Mouse (Mus musculus) MEL (cell line): ENCODE data around the gene Esr1. TPM values are rescaled to one million over a fixed set of nuclear protein-coding genes. Genes with fewer than 3 reads are reported as not detected.

Experiments used
- DNase-seq: peaks from one replicate; pipeline ENCODE4 v3.0.0; 2011; ENCODE audit warnings: low read depth, low spot score
- H3K27ac ChIP-seq: 2 replicates; pipeline ENCODE4 v1.5.1; 2012; ENCODE audit warnings: low read depth, mild to moderate bottlenecking, control low read depth, low read length, moderate library complexity; ENCODE audit not compliant: control insufficient read depth
- H3K27me3 ChIP-seq, 2 experiments: fragments of 150-350 bp in 1 of 2; sonication (generic) in 1 of 2; 2 replicates each; pipeline ENCODE4 v1.6.1; 2012; ENCODE audit warnings: low read length in 2 of 2, mild to moderate bottlenecking in 2 of 2, improper control_type of control experiment in 1 of 2, moderate library complexity in 1 of 2; ENCODE audit not compliant: insufficient read depth in 2 of 2, control insufficient read depth in 1 of 2
- H3K36me3 ChIP-seq, 2 experiments: 2 replicates each; pipeline ENCODE4 v1.6.1; 2012 to 2014; ENCODE audit warnings: low read length in 2 of 2, improper control_type of control experiment in 1 of 2, inconsistent platforms in 1 of 2, mild to moderate bottlenecking in 1 of 2; ENCODE audit not compliant: insufficient read depth in 2 of 2, control insufficient read depth in 1 of 2
- H3K4me1 ChIP-seq, 2 experiments: fragments of 150-350 bp in 1 of 2; sonication (generic) in 1 of 2; 2 replicates each; pipeline ENCODE4 v1.6.1; 2012; ENCODE audit warnings: low read length in 2 of 2, improper control_type of control experiment in 1 of 2, mild to moderate bottlenecking in 1 of 2; ENCODE audit not compliant: insufficient read depth in 2 of 2, control insufficient read depth in 1 of 2
- H3K4me3 ChIP-seq, 2 experiments: fragments of 150-350 bp in 1 of 2; sonication (generic) in 1 of 2; 2 replicates each; pipeline ENCODE4 v1.5.1; 2012; ENCODE audit warnings: low read depth in 2 of 2, low read length in 2 of 2, mild to moderate bottlenecking in 2 of 2, moderate library complexity in 2 of 2, control low read depth in 1 of 2, improper control_type of control experiment in 1 of 2; ENCODE audit not compliant: control insufficient read depth in 1 of 2, insufficient read depth in 1 of 2
- H3K79me2 ChIP-seq: 2 replicates; pipeline ENCODE4 v1.6.1; 2012; ENCODE audit warnings: mild to moderate bottlenecking, low read length, moderate library complexity; ENCODE audit not compliant: control insufficient read depth, poor library complexity, insufficient read depth
- H3K9ac ChIP-seq: 2 replicates; pipeline ENCODE4 v1.6.1; 2012; ENCODE audit warnings: low read depth, mild to moderate bottlenecking, control low read depth, low read length, moderate library complexity; ENCODE audit not compliant: control insufficient read depth, poor library complexity, severe bottlenecking
- H3K9me3 ChIP-seq: fragments of 150-350 bp; sonication (generic); replicated peaks from 2 replicates; pipeline ENCODE4 v1.6.1; 2012; ENCODE audit warnings: mild to moderate bottlenecking, low read length, improper control_type of control experiment, moderate library complexity; ENCODE audit not compliant: insufficient read depth
- BHLHE40 ChIP-seq: IDR thresholded peaks from 2 replicates; pipeline ENCODE4 v1.6.1; 2012; ENCODE audit warnings: low read depth, mild to moderate bottlenecking, inconsistent platforms, low read length, improper control_type of control experiment, borderline replicate concordance
- CHD1 ChIP-seq: IDR thresholded peaks from 2 replicates; pipeline ENCODE4 v1.6.1; 2012; ENCODE audit warnings: low read depth, mild to moderate bottlenecking, inconsistent platforms, low read length, improper control_type of control experiment
- CHD2 ChIP-seq: IDR thresholded peaks from 2 replicates; pipeline ENCODE4 v1.6.1; 2011; ENCODE audit warnings: low read length, improper control_type of control experiment
- CTCF ChIP-seq, 3 experiments: IDR thresholded peaks in 2 of 3; conservative IDR thresholded peaks in 1 of 3; 2 replicates each; pipeline ENCODE4 v1.5.1; 2011 to 2012; ENCODE audit warnings: low read length in 3 of 3, low read depth in 2 of 3, mild to moderate bottlenecking in 2 of 3, improper control_type of control experiment in 1 of 3, inconsistent platforms in 1 of 3, mixed read lengths in 1 of 3, moderate library complexity in 1 of 3; ENCODE audit not compliant: control insufficient read depth in 1 of 3, insufficient read depth in 1 of 3, poor library complexity in 1 of 3, severe bottlenecking in 1 of 3
- E2F4 ChIP-seq: IDR thresholded peaks from 2 replicates; pipeline ENCODE4 v1.6.1; 2011; ENCODE audit warnings: low read depth, low read length, improper control_type of control experiment, borderline replicate concordance
- ELF1 ChIP-seq: IDR thresholded peaks from 2 replicates; pipeline ENCODE4 v1.6.1; 2014; ENCODE audit warnings: low read depth, mild to moderate bottlenecking, inconsistent platforms, low read length, improper control_type of control experiment, moderate library complexity
- EP300 ChIP-seq, 2 experiments: IDR thresholded peaks; 2 replicates each; pipeline ENCODE4 v1.6.1; 2011; ENCODE audit warnings: improper control_type of control experiment in 2 of 2, low read length in 2 of 2, low read depth in 1 of 2, mild to moderate bottlenecking in 1 of 2
- ETS1 ChIP-seq: IDR thresholded peaks from 2 replicates; pipeline ENCODE4 v1.6.1; 2012; ENCODE audit warnings: low read depth, mild to moderate bottlenecking, inconsistent platforms, low read length, improper control_type of control experiment, moderate library complexity
- GABPA ChIP-seq: IDR thresholded peaks from 2 replicates; pipeline ENCODE4 v1.6.1; 2012; ENCODE audit warnings: low read depth, mild to moderate bottlenecking, inconsistent platforms, low read length, improper control_type of control experiment, moderate library complexity
- GATA1 ChIP-seq: IDR thresholded peaks from 2 replicates; pipeline ENCODE4 v1.6.1; 2011; ENCODE audit warnings: low read depth, low read length, improper control_type of control experiment
- HCFC1 ChIP-seq: IDR thresholded peaks from 2 replicates; pipeline ENCODE4 v1.6.1; 2012; ENCODE audit warnings: low read depth, mild to moderate bottlenecking, inconsistent platforms, low read length, improper control_type of control experiment, moderate library complexity
- JUND ChIP-seq: IDR thresholded peaks from 2 replicates; pipeline ENCODE4 v1.6.1; 2011; ENCODE audit warnings: low read depth, mild to moderate bottlenecking, improper control_type of control experiment, low read length
- KAT2A ChIP-seq: conservative IDR thresholded peaks from 2 replicates; pipeline ENCODE4 v1.6.1; 2012; ENCODE audit warnings: low read depth, low read length, improper control_type of control experiment, inconsistent platforms
- MAFK ChIP-seq: IDR thresholded peaks from 2 replicates; pipeline ENCODE4 v1.6.1; 2011; ENCODE audit warnings: low read depth, mild to moderate bottlenecking, low read length, improper control_type of control experiment, borderline replicate concordance
- MAX ChIP-seq: IDR thresholded peaks from 2 replicates; pipeline ENCODE4 v1.6.1; 2011; ENCODE audit warnings: low read length, improper control_type of control experiment
- MAZ ChIP-seq: IDR thresholded peaks from 2 replicates; pipeline ENCODE4 v1.6.1; 2012; ENCODE audit warnings: low read depth, mild to moderate bottlenecking, inconsistent platforms, low read length, improper control_type of control experiment
- MEF2A ChIP-seq: IDR thresholded peaks from 2 replicates; pipeline ENCODE4 v1.6.1; 2014; ENCODE audit warnings: low read depth, mild to moderate bottlenecking, inconsistent platforms, low read length, improper control_type of control experiment; ENCODE audit not compliant: poor library complexity, insufficient replicate concordance, severe bottlenecking; ENCODE audit errors: extremely low read depth
- MXI1 ChIP-seq: IDR thresholded peaks from 2 replicates; pipeline ENCODE4 v1.6.1; 2011; ENCODE audit warnings: mild to moderate bottlenecking, low read depth, low read length, improper control_type of control experiment
- MYB ChIP-seq: IDR thresholded peaks from 2 replicates; pipeline ENCODE4 v1.6.1; 2011; ENCODE audit warnings: mild to moderate bottlenecking, low read depth, low read length, improper control_type of control experiment
- MYC ChIP-seq: IDR thresholded peaks from 2 replicates; pipeline ENCODE4 v1.6.1; 2011; ENCODE audit warnings: low read depth, mild to moderate bottlenecking, low read length, improper control_type of control experiment, moderate library complexity
- NELFE ChIP-seq: IDR thresholded peaks from 2 replicates; pipeline ENCODE4 v1.6.1; 2011; ENCODE audit warnings: low read depth, low read length, improper control_type of control experiment
- NRF1 ChIP-seq: IDR thresholded peaks from 2 replicates; pipeline ENCODE4 v1.6.1; 2014; ENCODE audit warnings: low read depth, mild to moderate bottlenecking, inconsistent platforms, low read length, improper control_type of control experiment, moderate library complexity; ENCODE audit not compliant: poor library complexity, insufficient read depth, severe bottlenecking
- POLR2A ChIP-seq, 2 experiments: IDR thresholded peaks; 2 replicates each; pipeline ENCODE4 v1.6.1; 2011 to 2012; ENCODE audit warnings: low read length in 2 of 2, mild to moderate bottlenecking in 2 of 2, control low read depth in 1 of 2, improper control_type of control experiment in 1 of 2, low read depth in 1 of 2, moderate library complexity in 1 of 2; ENCODE audit not compliant: control insufficient read depth in 1 of 2, insufficient read depth in 1 of 2, poor library complexity in 1 of 2
- POLR2AphosphoS2 ChIP-seq: IDR thresholded peaks from 2 replicates; pipeline ENCODE4 v1.6.1; 2011; ENCODE audit warnings: low read length, improper control_type of control experiment
- POLR2AphosphoS5 ChIP-seq: IDR thresholded peaks from 2 replicates; pipeline ENCODE4 v1.6.1; 2012; ENCODE audit warnings: low read depth, borderline replicate concordance, mild to moderate bottlenecking, inconsistent platforms, low read length, moderate library complexity, mixed read lengths
- RCOR1 ChIP-seq: IDR thresholded peaks from 2 replicates; pipeline ENCODE4 v1.6.1; 2012; ENCODE audit warnings: low read depth, mild to moderate bottlenecking, inconsistent platforms, low read length, improper control_type of control experiment
- SIN3A ChIP-seq: IDR thresholded peaks from 2 replicates; pipeline ENCODE4 v1.6.1; 2012; ENCODE audit warnings: low read length, improper control_type of control experiment, inconsistent platforms
- SMC3 ChIP-seq: IDR thresholded peaks from 2 replicates; pipeline ENCODE4 v1.6.1; 2011; ENCODE audit warnings: low read depth, low read length, improper control_type of control experiment
- TAL1 ChIP-seq: IDR thresholded peaks from 2 replicates; pipeline ENCODE4 v1.6.1; 2012; ENCODE audit warnings: mild to moderate bottlenecking, inconsistent platforms, low read length, moderate library complexity, mixed read lengths
- TCF12 ChIP-seq: IDR thresholded peaks from 2 replicates; pipeline ENCODE4 v1.6.1; 2014; ENCODE audit warnings: low read depth, mild to moderate bottlenecking, inconsistent platforms, low read length, improper control_type of control experiment, moderate library complexity
- USF1 ChIP-seq: IDR thresholded peaks from 2 replicates; pipeline ENCODE4 v1.6.1; 2014; ENCODE audit warnings: low read depth, mild to moderate bottlenecking, inconsistent platforms, low read length, improper control_type of control experiment, moderate library complexity
- USF2 ChIP-seq, 2 experiments: IDR thresholded peaks; 2 replicates each; pipeline ENCODE4 v1.6.1; 2011 to 2012; ENCODE audit warnings: improper control_type of control experiment in 2 of 2, low read length in 2 of 2, borderline replicate concordance in 1 of 2, inconsistent platforms in 1 of 2, low read depth in 1 of 2, mild to moderate bottlenecking in 1 of 2; ENCODE audit not compliant: insufficient read depth in 1 of 2
- ZC3H11A ChIP-seq: IDR thresholded peaks from 2 replicates; pipeline ENCODE4 v1.6.1; 2012; ENCODE audit warnings: low read depth, mild to moderate bottlenecking, inconsistent platforms, low read length, improper control_type of control experiment
- ZKSCAN1 ChIP-seq: IDR thresholded peaks from 2 replicates; pipeline ENCODE4 v1.6.1; 2012; ENCODE audit warnings: low read depth, mild to moderate bottlenecking, inconsistent platforms, low read length, improper control_type of control experiment, moderate library complexity
- ZNF384 ChIP-seq: IDR thresholded peaks from 2 replicates; pipeline ENCODE4 v1.6.1; 2012; ENCODE audit warnings: low read depth, mild to moderate bottlenecking, inconsistent platforms, low read length, improper control_type of control experiment
- polyA plus RNA-seq, 2 experiments: library from polyadenylated mRNA; stranded (reverse) in 1 of 2; unstranded in 1 of 2; fragments of >175 nt in 1 of 2; fragments of >200 nt in 1 of 2; gene quantifications; 2 replicates each; pipeline versions ENCODE4 v1.2.1 to v1.2.4; 2012; ENCODE audit warnings: low replicate concordance in 2 of 2, low read depth in 1 of 2; ENCODE audit not compliant: insufficient read length in 2 of 2, insufficient read depth in 1 of 2, missing spikeins in 1 of 2
- total RNA-seq: library from RNA; depleted of rRNA; stranded (reverse); fragments of 300-350 nt; gene quantifications from 2 replicates; pipeline ENCODE4 v1.2.3, GENCODE M21; 2012

The Esr1 gene
- total and polyA plus RNA-seq, 3 experiments = 0.65 to 0.69 TPM; not detected in 1

- Histone ChIP-seq H3K36me3 (peaks cover 0 to 53% of the 10 kb centered on the region in 2 experiments; a peak in 2 of 4 replicates), H3K27ac (peak overlapping the region; percentile 82), H3K9ac (no peak overlapping the region)
- 0 out of 2 replicates have a peak, but pooled peaks have one; percentile 59 for TF ChIP-seq CHD1
- no peak for TF ChIP-seq USF1
- TF ChIP-seq HCFC1 = peak; percentile 37
- TF ChIP-seq MEF2A = peak; percentile 80; the same call in 1 of the 2 replicates
- no peak for TF ChIP-seq CTCF (IDR thresholded peaks at IDR 0.05 in 2 of 3, conservative IDR thresholded peaks at IDR 0.05 in 1 of 3; ENCODE audit: control insufficient read depth in 1 of 3, insufficient read depth in 1 of 3, low read depth in 2 of 3, low read length in 3 of 3, poor library complexity in 1 of 3, severe bottlenecking in 1 of 3)
- 0 out of 2 replicates have a peak, but pooled peaks have one; percentile 44 for TF ChIP-seq GABPA
- TF ChIP-seq MXI1 = peak; percentile 67
- peak; percentile 14; the same call in 1 of the 2 replicates for TF ChIP-seq ZC3H11A
- TF ChIP-seq JUND = peak; percentile 25; the same call in 1 of the 2 replicates
- TF ChIP-seq MAZ = peak; percentile 67; the same call in 1 of the 2 replicates
- TF ChIP-seq GATA1 = peak; percentile 88
- TF ChIP-seq ELF1 = 0 out of 2 replicates have a peak, but pooled peaks have one; percentile 28
- TF ChIP-seq MYB = peak; percentile 86
- peak; percentile 96 for TF ChIP-seq RCOR1
- peak; percentile 79; the same call in 1 of the 2 replicates for TF ChIP-seq MAX
- TF ChIP-seq ZNF384 = peak; percentile 50
- peak; percentile 42; the same call in 1 of the 2 replicates for TF ChIP-seq NELFE
- peak; percentile 90 for TF ChIP-seq ETS1
- no peak; the same call in 1 of the 2 replicates for TF ChIP-seq E2F4
- TF ChIP-seq BHLHE40 = peak; percentile 82
- TF ChIP-seq USF2 (IDR thresholded peaks at IDR 0.05; ENCODE audit: borderline replicate concordance in 1 of 2, insufficient read depth in 1 of 2, low read depth in 1 of 2, low read length in 2 of 2) = no peak
- peak; percentile 94 for TF ChIP-seq TCF12
- no peak for TF ChIP-seq SMC3
- peak; percentile 84 for TF ChIP-seq MAFK
- no peak for TF ChIP-seq POLR2AphosphoS5
- TF ChIP-seq POLR2AphosphoS2 = 0 out of 2 replicates have a peak, but pooled peaks have one; percentile 45
- no peak for TF ChIP-seq NRF1
- TF ChIP-seq KAT2A = 0 out of 2 replicates have a peak, but pooled peaks have one; percentile 40
- no peak for TF ChIP-seq POLR2A (IDR thresholded peaks at IDR 0.05; ENCODE audit: control insufficient read depth in 1 of 2, insufficient read depth in 1 of 2, low read depth in 1 of 2, low read length in 2 of 2, poor library complexity in 1 of 2)
- TF ChIP-seq EP300 (IDR thresholded peaks at IDR 0.05; ENCODE audit: low read depth in 1 of 2, low read length in 2 of 2) = peak; percentile 97 to 98
- TF ChIP-seq MYC = peak; percentile 75
- peak; percentile 85 for TF ChIP-seq SIN3A
- peak; percentile 54 for TF ChIP-seq CHD2
- peak; percentile 62; the same call in 1 of the 2 replicates for TF ChIP-seq ZKSCAN1
- TF ChIP-seq TAL1 = peak; percentile 64
- TF ChIP-seq, all 39 proteins: peak for 27
- Histone ChIP-seq H3K4me3 (no peak overlapping the region), H3K27me3 (no peaks in the 10 kb centered on the region), H3K79me2 (no peaks in the 10 kb centered on the region), H3K9me3 (no peaks in the 10 kb centered on the region), H3K4me1 (peaks cover 43 to 52% of the 10 kb centered on the region in 2 experiments)
- DNase-seq = peak; percentile 83
Observed at GRCm38 (mm10) chr10:4780926-4781325, 169.5 kb downstream of the Esr1 start.
